Mouse (Mus musculus) myocyte (in vitro differentiated cells): ENCODE results near the gene Ttc6.

Experiments
- CEBPB ChIP-seq: IDR thresholded peaks from 2 replicates; pipeline ENCODE4 v1.6.1; 2011; ENCODE audit warnings: mild to moderate bottlenecking, moderate library complexity; ENCODE audit not compliant: poor library complexity, insufficient read depth, severe bottlenecking
- POLR2A ChIP-seq: IDR thresholded peaks from one replicate; pipeline ENCODE4 v1.6.1; 2011; ENCODE audit warnings: low read depth, mild to moderate bottlenecking, control low read depth, moderate library complexity; ENCODE audit not compliant: insufficient read length
- REST ChIP-seq: IDR thresholded peaks from one replicate; pipeline ENCODE4 v1.6.1; 2011; ENCODE audit warnings: mild to moderate bottlenecking, control low read depth, moderate library complexity; ENCODE audit not compliant: insufficient read depth, insufficient read length
- TCF12 ChIP-seq: IDR thresholded peaks from one replicate; pipeline ENCODE4 v1.6.1; 2011; ENCODE audit warnings: mild to moderate bottlenecking, control low read depth; ENCODE audit not compliant: poor library complexity, insufficient read depth, severe bottlenecking
- USF1 ChIP-seq: IDR thresholded peaks from one replicate; pipeline ENCODE4 v1.6.1; 2011; ENCODE audit warnings: low read depth, mild to moderate bottlenecking, control low read depth, moderate library complexity

DNA sequence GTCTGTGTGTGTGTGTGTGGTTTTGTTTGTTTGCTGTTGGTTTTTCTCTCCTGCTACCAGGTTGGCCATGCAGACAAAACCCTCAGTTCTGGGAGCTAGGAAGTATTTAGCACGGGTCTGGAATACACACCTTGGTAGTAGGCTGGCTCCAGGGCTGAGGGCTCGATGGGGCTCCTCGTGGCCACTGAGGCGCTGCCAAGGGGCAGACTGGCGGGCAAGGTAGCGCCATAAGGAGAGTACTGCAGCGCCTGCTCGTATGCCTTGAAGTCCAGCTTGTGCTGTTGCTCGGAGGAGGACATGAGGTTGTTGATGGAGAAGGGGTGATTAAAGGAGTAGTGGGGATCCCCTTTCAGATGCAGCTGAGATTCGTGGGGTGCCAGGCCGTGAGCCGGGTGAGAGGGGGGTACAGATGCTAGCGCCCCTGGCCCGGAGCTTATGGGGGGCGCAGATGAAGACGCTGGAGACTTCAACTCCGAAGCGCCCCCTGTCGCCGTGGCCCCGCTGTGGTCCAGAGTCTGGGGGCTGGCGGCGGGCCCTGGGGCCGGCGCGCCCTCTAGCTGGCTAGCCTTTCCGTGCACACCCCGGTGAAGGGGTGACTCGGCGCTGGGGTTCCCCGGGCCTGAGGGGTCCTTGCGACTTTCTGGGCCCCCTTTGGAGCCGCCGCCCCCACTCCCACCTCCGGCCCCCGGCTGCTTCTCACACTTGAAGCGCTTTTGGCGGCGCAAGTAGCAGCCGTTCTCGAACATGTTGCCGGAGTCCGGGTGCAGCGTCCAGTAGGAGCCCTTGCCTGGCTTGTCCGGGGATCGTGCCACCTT, 21.8 kb upstream of the Ttc6 start:
- TF ChIP-seq CEBPB = no peak
- TF ChIP-seq POLR2A = no peak
- no peak for TF ChIP-seq TCF12
- no peak for TF ChIP-seq REST
- TF ChIP-seq USF1 = no peak
